Mouse (Mus musculus) bone marrow, adult 2 months (tissue): ENCODE measurements around the gene Agk.

Experiments
- CTCF ChIP-seq: fragments of 200-500 bp; IDR thresholded peaks from 2 replicates; pipeline ENCODE4 v1.5.1; 2011; ENCODE audit warnings: low read length, control low read depth; ENCODE audit not compliant: control insufficient read depth, insufficient read depth
- POLR2A ChIP-seq: fragments of 200-500 bp; IDR thresholded peaks from 2 replicates; pipeline ENCODE4 v1.6.1; 2011; ENCODE audit warnings: low read depth, mild to moderate bottlenecking, control low read depth, low read length, borderline replicate concordance; ENCODE audit not compliant: control insufficient read depth

DNA sequence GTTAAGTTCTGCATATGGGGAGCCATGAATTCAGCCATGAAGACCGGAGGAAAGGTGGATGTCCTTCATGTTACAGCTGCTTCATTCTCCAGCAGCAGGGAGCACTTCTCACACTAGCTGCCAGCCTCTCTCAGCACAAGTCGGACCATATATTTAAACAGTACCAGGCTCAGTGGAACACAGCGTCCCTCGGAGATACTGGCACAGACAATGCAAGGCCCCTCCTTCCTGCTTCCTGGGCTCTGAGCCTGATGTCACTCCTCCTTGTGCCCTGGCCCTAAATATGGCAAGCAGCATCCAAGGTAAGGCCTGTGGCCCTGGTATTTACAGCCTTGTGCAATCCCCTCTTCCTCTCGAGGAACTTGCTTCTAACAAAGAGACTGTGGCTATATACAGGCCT, 90.8 kb downstream of the Agk start:
- no peak for TF ChIP-seq CTCF
- TF ChIP-seq POLR2A = no peak
